Mouse (Mus musculus) liver, adult (tissue): ENCODE data around the gene Efcab5.

Source experiments
- GATA4 ChIP-seq: IDR thresholded peaks from 2 replicates; pipeline ENCODE4 v1.6.1; 2014; ENCODE audit warnings: mild to moderate bottlenecking, low read length; ENCODE audit not compliant: insufficient replicate concordance

The Efcab5 gene

DNA sequence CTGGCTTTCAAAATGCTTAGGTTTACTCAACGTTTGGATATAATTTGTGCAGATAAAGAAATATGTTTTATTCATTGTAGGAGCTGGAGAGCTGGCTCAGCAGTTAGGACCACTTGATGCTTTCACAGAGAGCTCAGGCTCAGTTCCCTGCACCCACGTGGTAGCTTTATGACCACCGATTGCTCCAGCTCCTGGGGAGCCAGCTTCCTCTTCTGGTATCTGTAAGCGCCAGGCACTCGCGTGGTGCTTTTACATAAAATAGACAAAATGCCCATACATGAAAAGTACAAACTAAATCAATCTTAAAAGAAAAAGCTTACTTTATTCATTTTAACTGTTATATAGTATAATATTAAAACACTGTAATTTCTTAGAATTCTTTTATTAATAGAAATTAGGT is 46.8 kb downstream of the Efcab5 start:
- TF ChIP-seq GATA4, result no peak

DNA sequence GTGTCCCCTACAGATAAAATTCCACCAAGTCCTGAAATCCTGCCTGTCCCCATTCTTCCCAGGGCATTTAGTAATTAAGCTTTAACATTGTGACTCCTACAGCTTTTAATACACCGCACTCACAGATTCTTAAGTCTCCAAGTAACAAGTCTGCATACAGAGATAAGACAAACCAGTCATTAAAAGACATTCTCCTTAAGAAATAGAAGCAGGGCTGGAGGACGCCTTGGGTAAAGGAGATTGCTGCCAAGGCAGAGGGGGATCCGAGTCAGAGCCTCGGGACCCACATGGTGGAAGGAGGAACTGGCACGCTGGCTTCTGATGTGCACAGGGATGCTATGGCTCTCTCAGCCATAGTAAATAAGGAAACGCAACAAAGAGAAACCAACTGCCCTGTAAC is 48.8 kb downstream of the Efcab5 start:
- no peak for TF ChIP-seq GATA4

DNA sequence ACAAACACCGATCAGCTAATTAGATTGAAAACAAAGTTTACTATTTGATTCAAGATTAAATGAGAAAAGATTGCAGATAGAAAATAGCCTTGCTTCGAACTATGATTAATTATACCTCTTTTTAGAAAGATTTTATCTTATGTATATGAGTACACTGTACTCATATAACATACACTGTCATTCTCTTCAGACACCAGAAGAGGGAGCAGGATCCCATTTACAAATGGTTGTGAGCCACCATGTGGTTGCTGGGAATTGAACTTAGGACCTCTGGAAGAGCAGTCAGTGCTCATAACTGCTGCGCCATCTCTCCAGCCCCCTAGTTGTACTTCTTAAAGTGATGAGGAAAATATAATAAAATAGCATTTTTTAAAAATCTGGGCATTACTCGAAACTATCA is 55.3 kb downstream of the Efcab5 start:
- no peak for TF ChIP-seq GATA4

DNA sequence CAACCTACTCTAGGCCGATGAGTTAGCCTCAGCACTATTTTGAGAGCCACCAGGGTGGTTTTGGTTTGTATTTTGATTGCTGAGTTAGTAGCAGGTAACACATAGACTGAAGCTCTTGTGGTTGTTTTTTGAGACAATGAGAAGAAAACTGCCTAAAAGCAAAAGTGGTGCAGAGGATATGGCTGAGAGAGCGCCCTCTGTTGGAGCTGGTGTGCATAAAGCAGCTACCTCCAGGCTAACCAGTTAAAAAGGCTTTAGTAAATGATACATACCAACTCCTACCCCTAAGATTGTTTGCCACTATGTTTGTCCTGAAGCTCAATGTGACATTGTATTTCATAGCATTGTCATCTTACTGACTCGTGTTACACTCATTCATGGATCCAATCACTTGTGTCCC is 56.2 kb downstream of the Efcab5 start:
- TF ChIP-seq GATA4, result no peak

DNA sequence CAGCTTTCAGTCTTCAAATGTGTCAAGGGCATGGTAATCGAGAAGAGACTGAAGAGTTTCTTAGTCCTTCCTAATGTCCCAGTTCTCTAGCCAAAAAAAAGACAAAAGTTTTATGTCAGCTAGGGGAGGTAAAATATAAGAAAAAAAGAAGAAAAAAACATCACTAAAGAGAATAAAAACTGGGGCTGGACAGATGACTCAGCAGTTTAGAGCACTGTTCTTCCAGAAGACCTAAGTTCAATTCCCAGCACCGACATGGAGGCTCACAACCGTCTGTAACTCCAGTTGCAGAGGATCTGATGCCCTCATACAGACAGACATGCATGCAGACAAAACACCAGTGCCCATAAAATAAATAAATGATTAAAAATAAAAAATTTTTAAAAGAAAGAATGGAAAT is 60.2 kb downstream of the Efcab5 start:
- TF ChIP-seq GATA4, result no peak

DNA sequence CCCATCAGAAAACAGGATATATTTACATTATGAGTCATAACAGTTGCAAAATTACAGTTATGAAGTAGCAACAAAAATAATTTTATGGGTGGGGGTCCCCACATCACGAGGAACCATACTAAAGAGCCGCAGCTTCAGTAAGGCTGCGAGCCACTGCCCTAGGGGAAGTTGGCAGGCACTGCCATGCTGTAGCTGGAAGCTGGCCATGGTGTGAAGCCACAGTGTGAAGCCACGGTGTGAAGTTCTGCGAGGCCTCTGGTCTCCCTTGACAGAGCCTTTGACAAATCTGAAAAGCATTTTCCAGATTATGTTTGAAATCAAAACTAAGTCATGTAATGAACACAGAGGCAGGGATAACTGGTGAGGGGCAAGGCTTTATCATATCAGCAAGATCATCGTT is 77.6 kb downstream of the Efcab5 start:
- TF ChIP-seq GATA4, result no peak

DNA sequence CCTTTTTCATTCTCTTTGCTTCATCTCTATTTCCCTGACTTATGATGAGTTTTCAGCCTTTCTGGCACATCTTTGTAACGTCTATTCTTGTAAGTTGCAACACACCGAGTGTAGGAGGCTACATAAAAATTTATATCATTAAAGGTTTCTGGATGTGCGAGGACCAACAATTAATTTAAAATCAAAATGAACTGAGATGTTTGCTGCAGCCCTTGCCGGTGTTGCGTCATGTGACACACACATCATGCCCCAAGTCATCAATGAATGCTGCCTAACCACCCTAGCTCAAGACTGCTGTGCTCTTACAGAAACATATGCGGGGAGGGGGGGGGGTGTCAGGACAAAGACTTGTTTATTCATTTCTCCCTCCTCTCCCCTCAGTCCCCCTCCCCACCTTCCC is 80.3 kb downstream of the Efcab5 start:
- no peak for TF ChIP-seq GATA4

DNA sequence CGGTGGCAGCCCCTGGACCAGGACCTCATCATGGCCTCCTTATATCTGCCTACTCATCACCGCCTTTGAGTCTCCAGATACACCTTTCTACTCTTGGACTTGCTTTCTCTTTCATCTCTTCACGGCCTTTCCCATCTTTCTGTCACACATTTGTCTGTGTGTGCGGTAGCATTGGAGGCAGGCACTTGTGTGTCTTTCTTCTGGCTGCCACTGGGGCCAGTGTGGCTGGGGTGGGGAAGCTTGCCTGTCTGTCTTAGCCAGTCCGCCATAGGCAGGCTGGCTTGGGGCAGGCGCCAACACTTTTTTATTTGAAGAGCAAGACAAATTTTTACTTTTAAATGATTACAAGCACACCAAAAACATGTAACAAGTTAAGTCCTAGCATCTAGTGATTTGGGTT is 81.8 kb downstream of the Efcab5 start:
- no peak for TF ChIP-seq GATA4

DNA sequence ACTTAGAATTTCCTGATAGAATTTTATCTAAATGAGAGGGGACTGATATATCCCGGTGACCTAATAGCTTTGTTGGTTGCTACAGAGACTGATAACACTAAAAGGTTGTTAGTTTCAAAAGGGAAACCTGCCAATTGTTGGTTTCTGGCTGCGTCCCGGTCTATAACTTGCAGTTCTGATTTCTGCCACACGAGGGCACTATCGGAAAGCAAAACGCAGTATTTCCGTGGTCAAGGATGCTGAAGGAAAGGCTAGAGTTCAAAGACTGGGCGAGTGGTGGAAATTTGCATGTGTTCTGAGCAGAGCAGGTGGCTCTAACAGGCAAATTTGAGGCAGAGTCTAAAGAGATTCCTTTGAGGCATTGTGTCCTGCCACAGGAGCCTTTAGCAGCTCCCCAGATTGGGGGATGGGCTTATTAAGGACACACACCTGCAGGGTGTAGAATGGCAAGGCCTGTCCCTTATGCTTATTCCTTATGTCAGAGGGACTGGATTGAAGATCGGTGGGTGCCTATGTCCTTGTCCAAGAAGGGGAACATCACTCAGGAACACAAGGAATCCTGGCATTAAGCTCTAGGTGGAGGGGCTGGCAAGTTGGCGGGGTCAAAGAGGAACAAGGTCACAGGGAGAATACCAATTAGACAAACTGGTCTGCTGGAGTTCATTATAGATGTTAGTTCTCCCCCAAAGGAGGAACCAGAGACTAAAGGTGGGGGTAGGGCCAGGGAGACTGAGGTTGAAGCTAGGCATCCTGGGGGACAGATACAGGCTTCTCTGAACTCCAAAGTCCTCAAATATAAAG is 88.4 kb downstream of the Efcab5 start:
- TF ChIP-seq GATA4, result no peak

DNA sequence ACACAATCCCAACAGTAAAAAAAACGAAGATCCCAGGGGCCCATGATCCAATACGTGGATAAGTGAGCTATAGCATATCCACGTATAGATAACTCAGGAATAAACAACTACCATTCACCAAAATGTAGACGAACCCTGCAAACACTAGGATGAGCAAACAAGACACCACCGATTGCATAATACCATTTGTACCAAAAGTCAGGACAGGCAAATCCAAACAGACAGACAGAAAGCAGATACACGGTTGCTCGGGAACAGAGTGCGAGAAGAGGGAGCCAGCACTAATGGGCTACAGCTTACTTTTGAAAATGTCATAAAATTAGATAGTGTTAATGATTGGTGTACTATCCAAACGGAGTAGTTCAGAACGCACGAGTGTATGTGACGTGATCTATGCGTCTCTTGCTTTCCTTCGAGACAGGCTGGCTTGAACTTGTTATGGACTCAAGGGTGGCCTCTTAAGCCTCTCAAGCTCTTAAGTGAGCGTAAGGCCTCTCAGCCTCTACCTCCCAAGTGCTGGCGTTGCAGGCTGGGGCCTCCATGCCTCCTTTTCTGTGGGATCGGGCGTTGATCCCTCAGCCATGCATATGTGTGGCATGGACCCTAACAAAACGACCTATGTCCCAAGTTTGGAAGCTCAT is 90.3 kb downstream of the Efcab5 start:
- TF ChIP-seq GATA4, result no peak

DNA sequence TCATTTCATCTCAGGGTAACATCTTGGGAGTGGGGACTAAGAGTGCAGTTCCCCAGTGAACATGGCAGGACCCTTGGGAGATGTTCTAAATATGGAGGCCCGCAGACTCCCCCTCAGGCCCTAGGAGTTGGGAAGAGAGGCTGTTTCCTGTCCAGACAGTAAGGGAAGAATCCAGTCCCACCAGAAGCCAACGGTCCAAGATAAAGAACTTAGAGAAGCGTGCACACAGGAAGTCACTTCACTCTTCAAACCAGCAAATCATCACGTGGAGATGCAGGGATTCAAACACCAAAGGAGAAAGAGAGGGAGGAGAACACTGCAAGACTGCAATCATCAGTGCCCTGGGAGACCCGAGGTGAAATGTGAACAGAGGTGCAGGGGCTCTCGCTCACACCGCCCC is 91.8 kb downstream of the Efcab5 start:
- no peak for TF ChIP-seq GATA4

DNA sequence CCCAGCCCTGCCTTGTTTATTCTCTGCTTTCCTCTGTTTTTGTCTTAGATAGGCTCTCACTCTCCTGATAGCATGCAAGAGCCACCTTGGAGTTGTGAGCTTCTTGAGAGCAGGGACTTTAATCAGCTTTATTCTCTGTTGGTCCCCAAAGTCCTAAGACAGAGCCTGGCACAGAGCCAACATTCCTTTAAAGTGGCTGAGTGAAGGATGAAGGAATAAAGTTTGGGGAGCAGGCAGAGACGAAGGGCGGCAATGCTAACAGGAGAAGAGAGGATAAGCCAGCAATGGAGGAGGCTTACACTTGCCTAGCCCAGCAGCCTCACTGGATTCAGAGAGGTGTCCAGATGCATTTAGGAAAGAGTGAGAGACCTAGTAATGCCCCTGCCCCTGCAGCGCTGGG is 92.2 kb downstream of the Efcab5 start:
- no peak for TF ChIP-seq GATA4

DNA sequence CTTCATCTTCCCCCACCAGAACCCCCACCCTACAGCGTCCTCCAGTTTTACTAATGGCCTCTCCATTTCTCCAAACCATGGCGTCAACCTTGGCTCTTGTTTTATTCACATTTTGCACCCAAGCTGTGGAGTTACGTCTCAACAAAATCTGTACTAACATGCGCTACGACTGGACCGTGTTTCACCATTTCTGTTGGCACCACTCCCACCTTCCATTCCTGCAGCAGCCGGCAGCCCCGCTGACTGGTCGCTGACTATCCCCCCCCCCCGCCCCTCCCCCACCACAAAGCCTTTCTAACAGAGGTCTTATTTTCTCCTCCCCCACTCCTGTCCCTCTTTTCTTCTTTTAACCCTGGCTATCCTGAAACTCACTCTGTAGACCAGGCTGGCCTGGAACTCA is 93.6 kb downstream of the Efcab5 start:
- no peak for TF ChIP-seq GATA4

DNA sequence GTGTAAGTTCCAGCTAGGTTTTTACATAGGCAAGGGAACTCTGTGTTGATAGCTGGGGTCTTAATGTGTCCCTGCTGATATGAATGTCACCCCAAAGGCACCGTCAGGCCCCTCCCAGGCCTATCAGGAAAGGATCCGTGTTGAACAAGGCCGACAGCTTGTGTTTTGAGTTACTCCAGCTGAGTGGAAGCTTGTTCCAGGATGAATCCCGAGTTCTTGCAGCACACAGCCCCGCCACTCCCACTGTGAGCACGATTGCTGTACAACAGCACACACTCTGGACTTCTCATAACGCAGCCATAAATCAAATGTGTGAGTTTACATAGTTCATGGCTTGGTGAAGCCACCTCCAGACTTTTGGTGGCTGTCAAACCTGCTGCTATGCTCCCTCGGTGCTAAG is 94.6 kb downstream of the Efcab5 start:
- TF ChIP-seq GATA4, result no peak

DNA sequence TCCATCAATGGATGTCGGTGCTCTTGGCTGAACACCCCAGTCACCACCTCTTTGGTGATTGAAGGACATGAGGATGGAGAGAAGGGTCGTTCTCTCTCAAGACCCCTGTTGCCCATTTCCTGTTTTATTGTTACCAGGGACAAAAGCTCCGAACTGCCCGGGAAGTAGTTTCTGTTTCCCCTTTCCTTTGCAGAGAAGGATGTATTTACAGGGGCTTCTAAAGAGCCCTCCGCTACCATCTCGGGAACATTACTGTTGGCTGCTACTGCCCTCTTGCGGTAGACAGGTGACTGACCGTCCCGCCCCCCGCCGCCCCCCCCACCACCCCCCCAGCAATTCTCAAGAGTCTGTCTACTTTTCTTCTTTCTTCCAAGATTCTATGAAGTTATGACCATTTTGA is 95.6 kb downstream of the Efcab5 start:
- no peak for TF ChIP-seq GATA4

DNA sequence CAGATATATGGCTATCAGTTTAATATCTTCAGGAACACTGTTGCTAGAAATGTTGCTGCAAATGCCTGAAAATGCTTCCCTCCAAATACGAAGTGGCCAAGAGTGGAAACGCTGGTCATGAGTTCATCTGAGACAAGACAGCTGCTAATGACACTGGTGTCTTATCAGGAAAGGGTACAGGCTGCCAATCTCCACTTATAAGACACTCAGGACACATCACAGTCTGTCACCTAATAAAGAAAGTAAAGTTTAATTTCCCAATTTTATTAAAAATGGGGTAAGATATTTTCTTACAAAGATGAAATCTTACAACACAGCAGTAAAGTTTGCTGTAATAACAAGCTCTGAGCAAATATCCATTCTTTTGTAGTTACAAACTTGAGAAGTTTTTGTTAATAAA is 99.6 kb downstream of the Efcab5 start:
- no peak for TF ChIP-seq GATA4

DNA sequence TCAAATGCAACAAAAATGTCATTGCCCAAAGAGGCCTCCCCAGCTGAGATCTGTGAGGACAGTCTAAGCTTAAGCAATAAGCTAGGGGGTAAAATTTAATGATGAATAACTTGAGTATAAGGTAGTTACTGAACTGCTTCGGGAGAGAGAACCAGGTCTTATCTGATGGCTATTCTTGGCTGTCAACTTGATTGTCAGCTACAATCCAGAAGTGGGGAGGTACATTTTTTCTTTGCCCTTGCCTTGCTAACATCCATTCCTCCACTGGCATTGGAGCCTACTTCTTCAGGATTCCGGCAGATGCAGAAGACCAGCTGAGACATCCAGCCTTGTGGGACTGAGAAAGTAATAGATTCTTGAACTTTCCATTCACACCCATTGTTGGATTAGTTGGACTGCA is 101.8 kb downstream of the Efcab5 start:
- no peak for TF ChIP-seq GATA4

DNA sequence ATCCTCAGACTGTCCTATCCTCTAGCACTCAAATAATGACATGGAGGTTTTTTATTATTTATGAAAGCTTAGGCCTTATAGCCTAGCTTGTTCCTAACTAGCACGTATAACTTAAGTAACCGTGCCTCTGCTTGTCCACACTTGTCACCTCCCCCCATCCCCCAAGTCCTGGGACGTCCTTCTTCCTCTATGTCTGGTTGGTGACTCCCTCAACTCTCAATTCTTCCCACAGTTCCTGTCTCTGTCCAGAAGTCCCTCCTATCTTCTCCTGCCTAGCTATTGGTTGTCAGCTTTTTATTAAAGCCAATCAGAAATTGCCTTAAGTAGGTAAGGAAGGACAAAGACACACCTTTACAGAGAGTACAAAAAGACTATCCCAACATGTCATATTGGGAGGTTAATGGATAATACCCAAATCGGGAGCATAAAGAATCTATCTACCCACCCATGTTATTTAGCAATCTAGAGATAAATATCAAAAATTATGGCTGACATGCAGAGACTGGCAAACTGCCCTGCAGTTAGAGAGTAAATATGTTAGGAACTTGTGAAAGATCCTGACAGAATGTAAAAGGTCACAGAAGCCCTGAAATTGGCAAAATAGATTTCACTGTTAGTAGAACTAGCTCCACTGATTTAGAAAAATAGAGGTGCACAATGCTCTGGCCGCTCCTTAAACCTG is 104.6 kb downstream of the Efcab5 start:
- TF ChIP-seq GATA4, result no peak
